Mouse (Mus musculus): Measurements from ENCODE around the gene Slc39a11. TPM values are rescaled to one million over a fixed set of nuclear protein-coding genes. Genes with fewer than 3 reads are reported as not detected.

Gene Slc39a11
- total RNA-seq, 4 experiments from 2014 or later: 32.5 to 40.2 (median 36.8) TPM

- no peak for DNase-seq
Measured at GRCm38 (mm10) chr11:113452861-113453568, 196.9 kb downstream of the Slc39a11 start.

- no peak for DNase-seq
Measured at GRCm38 (mm10) chr11:113451301-113451700, 198.6 kb downstream of the Slc39a11 start.

GRCm38 (mm10) chr11:113450665-113451064 lies 199.2 kb downstream of the Slc39a11 start:
- DNase-seq: no peak

- DNase-seq: no peak
Measured at GRCm38 (mm10) chr11:113450028-113450427, 199.9 kb downstream of the Slc39a11 start.

GRCm38 (mm10) chr11:113442036-113442435 lies 207.8 kb downstream of the Slc39a11 start:
- DNase-seq: no peak

GRCm38 (mm10) chr11:113439328-113440030 lies 210.4 kb downstream of the Slc39a11 start:
- no peak for DNase-seq

GRCm38 (mm10) chr11:113438915-113439314 lies 211.0 kb downstream of the Slc39a11 start:
- no peak for DNase-seq

- DNase-seq: no peak
Measured at GRCm38 (mm10) chr11:113437357-113437756, 212.5 kb downstream of the Slc39a11 start.

GRCm38 (mm10) chr11:113436299-113436698 lies 213.6 kb downstream of the Slc39a11 start:
- DNase-seq: no peak

GRCm38 (mm10) chr11:113435696-113436095 lies 214.2 kb downstream of the Slc39a11 start:
- no peak for DNase-seq

GRCm38 (mm10) chr11:113431161-113431560 lies 218.7 kb downstream of the Slc39a11 start:
- DNase-seq: no peak

- DNase-seq: no peak
Measured at GRCm38 (mm10) chr11:113425882-113426281, 224.0 kb downstream of the Slc39a11 start.

- DNase-seq: no peak
Measured at GRCm38 (mm10) chr11:113425454-113425853, 224.4 kb downstream of the Slc39a11 start.

GRCm38 (mm10) chr11:113424765-113425164 lies 225.1 kb downstream of the Slc39a11 start:
- DNase-seq: no peak

- no peak for DNase-seq
Measured at GRCm38 (mm10) chr11:113422598-113422997, 227.3 kb downstream of the Slc39a11 start.

GRCm38 (mm10) chr11:113418921-113419655 lies 230.8 kb downstream of the Slc39a11 start:
- no peak for DNase-seq

- no peak for DNase-seq
Measured at GRCm38 (mm10) chr11:113417948-113418347, 231.9 kb downstream of the Slc39a11 start.

GRCm38 (mm10) chr11:113412545-113412944 lies 237.3 kb downstream of the Slc39a11 start:
- no peak for DNase-seq

GRCm38 (mm10) chr11:113411798-113412197 lies 238.1 kb downstream of the Slc39a11 start:
- DNase-seq: no peak

- DNase-seq: no peak
Measured at GRCm38 (mm10) chr11:113409121-113409520, 240.8 kb downstream of the Slc39a11 start.

- DNase-seq: no peak
Measured at GRCm38 (mm10) chr11:113407474-113407873, 242.4 kb downstream of the Slc39a11 start.

- no peak for DNase-seq
Measured at GRCm38 (mm10) chr11:113400868-113401267, 249.0 kb downstream of the Slc39a11 start.

GRCm38 (mm10) chr11:113399601-113400000 lies 250.3 kb downstream of the Slc39a11 start:
- DNase-seq: no peak

Measured in adrenal gland, adult 8-10 months (tissue).